Mouse (Mus musculus): Measurements from ENCODE around the gene Fam131b. TPM values are rescaled to one million over a fixed set of nuclear protein-coding genes. Genes with fewer than 3 reads are reported as not detected.
A peak's percentile ranks its signal among the peaks of the same experiment; 100 is the strongest.

The Fam131b gene
- polyA plus RNA-seq, 1 experiment from 2014 or later = 7.5 TPM

GRCm38 (mm10) chr6:42310427-42311053, 13.9 kb downstream of the Fam131b start:
- H3K9ac ChIP-seq = no peak overlapping the region
- no peaks in the 10 kb centered on the region for H3K9me3 ChIP-seq
- H3K27me3 ChIP-seq = no peaks in the 10 kb centered on the region
- ATAC-seq (ENCODE audit: low FRiP score, low read depth) = no peak
- no peaks in the 10 kb centered on the region for H3K4me1 ChIP-seq (replicated peaks)
- no peak overlapping the region for H3K4me3 ChIP-seq
- no peak overlapping the region for H3K4me2 ChIP-seq
- H3K27ac ChIP-seq (replicated peaks) = no peak overlapping the region
- H3K36me3 ChIP-seq = peaks cover 42% of the 10 kb centered on the region; the same call in 1 of the 2 replicates
- WGBS = 92% methylated on average over 2 of the region's 2 CpGs

DNA sequence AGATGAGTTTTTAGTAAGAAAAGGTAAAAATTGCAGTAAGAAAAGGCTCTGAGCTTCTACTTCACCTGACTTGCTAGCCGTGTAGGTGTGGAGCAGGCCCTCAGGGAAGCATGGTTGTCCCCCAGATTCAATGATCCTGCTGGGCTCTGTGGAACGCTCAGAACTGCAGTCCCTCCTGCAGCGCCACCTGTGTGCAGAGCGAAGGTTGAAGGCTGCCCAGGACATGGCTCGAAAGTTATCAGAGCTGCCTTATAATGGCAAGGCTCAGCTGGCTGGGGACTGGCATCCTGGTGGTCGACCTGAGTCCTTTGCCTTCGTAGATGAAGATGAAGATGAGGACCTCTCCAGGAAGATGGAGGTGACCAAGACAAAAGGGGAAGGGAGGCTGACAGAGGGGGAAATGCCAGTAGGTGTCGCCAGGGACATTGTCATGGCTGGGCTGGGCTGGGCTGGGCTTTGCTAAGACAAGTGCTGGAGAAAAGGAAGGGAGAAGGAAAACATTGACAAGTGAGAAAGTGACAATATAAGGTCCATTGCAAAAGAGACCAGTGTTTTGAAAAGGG, 14.5 kb downstream of the Fam131b start:
- H3K4me2 ChIP-seq = no peak overlapping the region
- H3K9ac ChIP-seq = no peak overlapping the region
- H3K27me3 ChIP-seq = no peaks in the 10 kb centered on the region
- no peak for ATAC-seq (ENCODE audit: low FRiP score, low read depth)
- H3K4me3 ChIP-seq = no peak overlapping the region
- H3K27ac ChIP-seq (replicated peaks) = no peak overlapping the region
- peaks cover 42% of the 10 kb centered on the region; the same call in 1 of the 2 replicates for H3K36me3 ChIP-seq
- no peaks in the 10 kb centered on the region for H3K4me1 ChIP-seq (replicated peaks)
- no peaks in the 10 kb centered on the region for H3K9me3 ChIP-seq
- 52% methylated on average over 8 of the region's 8 CpGs for WGBS

GRCm38 (mm10) chr6:42299362-42299761, 25.1 kb downstream of the Fam131b start:
- no peak for ATAC-seq (ENCODE audit: low FRiP score, low read depth)
- H3K4me3 ChIP-seq = no peak overlapping the region
- H3K27me3 ChIP-seq = no peaks in the 10 kb centered on the region
- peaks cover 19% of the 10 kb centered on the region for H3K36me3 ChIP-seq
- no peak overlapping the region for H3K27ac ChIP-seq (replicated peaks)
- H3K9ac ChIP-seq = no peak overlapping the region
- WGBS = 92% methylated on average over 5 of the region's 5 CpGs
- no peaks in the 10 kb centered on the region for H3K4me1 ChIP-seq (replicated peaks)
- no peak overlapping the region for H3K4me2 ChIP-seq
- H3K9me3 ChIP-seq = no peaks in the 10 kb centered on the region

GRCm38 (mm10) chr6:42295549-42296094, 28.8 kb downstream of the Fam131b start:
- H3K9ac ChIP-seq = no peak overlapping the region
- no peaks in the 10 kb centered on the region for H3K9me3 ChIP-seq
- no peak overlapping the region for H3K27ac ChIP-seq (replicated peaks)
- ATAC-seq (ENCODE audit: low FRiP score, low read depth) = no peak
- 82% methylated on average over 3 of the region's 3 CpGs for WGBS
- peaks cover 32% of the 10 kb centered on the region for H3K36me3 ChIP-seq
- no peaks in the 10 kb centered on the region for H3K27me3 ChIP-seq
- no peak overlapping the region for H3K4me3 ChIP-seq
- H3K4me2 ChIP-seq = no peak overlapping the region
- H3K4me1 ChIP-seq (replicated peaks) = no peaks in the 10 kb centered on the region

DNA sequence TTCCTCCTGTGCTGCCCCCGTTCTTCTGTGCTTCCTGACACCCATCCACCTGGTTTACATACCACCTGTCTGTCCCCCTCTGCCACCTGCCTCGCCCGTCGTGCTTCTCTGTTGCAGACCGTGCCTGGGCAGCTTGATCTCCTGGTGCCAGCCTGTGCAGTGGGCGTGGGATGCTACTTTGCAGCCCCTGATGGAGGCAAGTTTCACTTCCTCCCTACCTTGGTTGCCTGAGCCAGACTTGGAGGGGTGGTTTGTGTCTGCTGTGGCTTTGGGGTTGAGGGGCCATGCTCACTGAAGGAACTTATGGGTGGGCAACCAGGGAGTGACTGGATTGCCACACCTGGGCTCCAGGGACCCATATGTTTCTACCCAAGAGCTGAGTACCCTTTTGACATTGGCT, 31.1 kb downstream of the Fam131b start:
- no peak for ATAC-seq (ENCODE audit: low FRiP score, low read depth)
- no peaks in the 10 kb centered on the region for H3K4me1 ChIP-seq (replicated peaks)
- WGBS = 95% methylated on average over 6 of the region's 6 CpGs
- no peak overlapping the region for H3K4me3 ChIP-seq
- H3K9me3 ChIP-seq = no peaks in the 10 kb centered on the region
- H3K36me3 ChIP-seq = peaks cover 29% of the 10 kb centered on the region
- no peak overlapping the region for H3K9ac ChIP-seq
- H3K4me2 ChIP-seq = no peak overlapping the region
- no peaks in the 10 kb centered on the region for H3K27me3 ChIP-seq
- no peak overlapping the region for H3K27ac ChIP-seq (replicated peaks)

GRCm38 (mm10) chr6:42287562-42287961, 36.9 kb downstream of the Fam131b start:
- H3K4me1 ChIP-seq (replicated peaks) = no peaks in the 10 kb centered on the region
- no peak overlapping the region for H3K9ac ChIP-seq
- no peak overlapping the region for H3K27ac ChIP-seq (replicated peaks)
- no peaks in the 10 kb centered on the region for H3K9me3 ChIP-seq
- no peak for ATAC-seq (ENCODE audit: low FRiP score, low read depth)
- no peak overlapping the region for H3K4me3 ChIP-seq
- H3K27me3 ChIP-seq = no peaks in the 10 kb centered on the region
- H3K36me3 ChIP-seq = peaks cover 34% of the 10 kb centered on the region
- H3K4me2 ChIP-seq = no peak overlapping the region

GRCm38 (mm10) chr6:42286448-42286847, 38.0 kb downstream of the Fam131b start, which contains the start of gene Clcn1:
Clcn1 (plus strand) TSS chr6:42286685.
- Histone ChIP-seq H3K4me2 (no peak within 1 kb of the TSS), H3K27ac (replicated peaks) (no peak within 1 kb of the TSS), H3K36me3 (peaks cover 39% of the 10 kb centered on the region), H3K9ac (no peak within 1 kb of the TSS), H3K4me3 (no peak within 1 kb of the TSS), H3K4me1 (replicated peaks) (no peaks in the 10 kb centered on the region), H3K27me3 (no peaks in the 10 kb centered on the region), H3K9me3 (no peaks in the 10 kb centered on the region)
- peak; percentile 54; the same call in 1 of the 2 replicates for ATAC-seq (ENCODE audit: low FRiP score, low read depth)
- 82% methylated on average over 4 of the region's 5 CpGs for WGBS

- Histone ChIP-seq H3K4me1 (replicated peaks) (no peaks in the 10 kb centered on the region), H3K36me3 (peaks cover 69% of the 10 kb centered on the region), H3K27me3 (no peaks in the 10 kb centered on the region), H3K9ac (no peak overlapping the region), H3K4me2 (no peak overlapping the region), H3K4me3 (no peak overlapping the region), H3K9me3 (no peaks in the 10 kb centered on the region), H3K27ac (replicated peaks) (no peak overlapping the region)
- no peak for ATAC-seq (ENCODE audit: low FRiP score, low read depth)
- 91% methylated on average over 5 of the region's 5 CpGs for WGBS
Measured at GRCm38 (mm10) chr6:42282865-42283528, 41.4 kb downstream of the Fam131b start.

- Histone ChIP-seq H3K4me2 (no peak overlapping the region), H3K4me3 (no peak overlapping the region), H3K4me1 (replicated peaks) (no peaks in the 10 kb centered on the region), H3K36me3 (peaks cover 81% of the 10 kb centered on the region), H3K27ac (replicated peaks) (no peak overlapping the region), H3K27me3 (no peaks in the 10 kb centered on the region), H3K9ac (no peak overlapping the region), H3K9me3 (no peaks in the 10 kb centered on the region)
- WGBS = 55% methylated on average over 2 of the region's 2 CpGs
- no peak for ATAC-seq (ENCODE audit: low FRiP score, low read depth)
Measured at GRCm38 (mm10) chr6:42276151-42276550, 48.3 kb downstream of the Fam131b start.

GRCm38 (mm10) chr6:42270817-42271216, 53.6 kb downstream of the Fam131b start:
- Histone ChIP-seq H3K9me3 (no peaks in the 10 kb centered on the region), H3K4me2 (no peak overlapping the region), H3K4me1 (replicated peaks) (peaks cover 20% of the 10 kb centered on the region), H3K27ac (replicated peaks) (no peak overlapping the region), H3K36me3 (peaks cover 72% of the 10 kb centered on the region), H3K9ac (no peak overlapping the region), H3K4me3 (no peak overlapping the region), H3K27me3 (no peaks in the 10 kb centered on the region)
- no peak for ATAC-seq (ENCODE audit: low FRiP score, low read depth)

GRCm38 (mm10) chr6:42265391-42266330, 58.8 kb downstream of the Fam131b start:
- Histone ChIP-seq H3K9ac (peak overlapping the region; percentile 77), H3K4me1 (replicated peaks) (peaks cover 20% of the 10 kb centered on the region), H3K27me3 (peaks cover 3% of the 10 kb centered on the region; the same call in 1 of the 2 replicates), H3K27ac (replicated peaks) (peak overlapping the region; percentile 86), H3K9me3 (no peaks in the 10 kb centered on the region), H3K36me3 (peaks cover 35% of the 10 kb centered on the region), H3K4me2 (peak overlapping the region; percentile 74), H3K4me3 (peak overlapping the region; percentile 72)
- WGBS = under 1% methylated on average over 21 of the region's 21 CpGs
- no peak for ATAC-seq (ENCODE audit: low FRiP score, low read depth)

Data from hindbrain, embryonic 15.5 days (tissue).